Mouse (Mus musculus) ES-Bruce4 (cell line): ENCODE data around the gene Etfb.

ENCODE experiments used
- CTCF ChIP-seq: IDR thresholded peaks from one replicate; pipeline ENCODE4 v1.8.1; 2011; ENCODE audit warnings: low read depth, low read length
- POLR2A ChIP-seq: IDR thresholded peaks from one replicate; pipeline ENCODE4 v1.8.1; 2011; ENCODE audit warnings: low read length; ENCODE audit not compliant: insufficient read depth

- no peak for TF ChIP-seq POLR2A
- no peak for TF ChIP-seq CTCF
Measured at GRCm38 (mm10) chr7:43441071-43441470, 2.8 kb upstream of the Etfb start.
